ENCODE assay signal across 29 mouse cellular contexts in the genomic region with DNA sequence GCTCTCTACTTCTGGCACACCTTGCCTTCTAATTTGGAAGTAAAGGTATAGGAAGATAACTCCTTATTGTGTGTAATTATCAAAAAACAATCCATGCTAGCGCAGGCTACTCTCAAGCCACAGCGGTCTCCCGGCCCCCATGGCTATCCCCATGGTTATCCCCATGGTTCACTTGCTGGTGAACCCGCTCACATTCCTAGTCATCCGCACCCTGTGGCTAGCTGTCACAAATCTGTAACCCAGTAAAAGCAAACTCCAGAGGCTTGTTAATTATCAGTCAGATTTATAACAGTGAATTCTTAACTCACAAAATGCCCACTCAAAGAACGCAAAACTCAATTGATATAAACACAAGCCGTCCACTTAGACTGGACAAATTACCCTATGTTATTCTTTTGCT. TPM values are rescaled to one million over a fixed set of nuclear protein-coding genes. Genes with fewer than 3 reads are reported as not detected.
A peak's percentile ranks its signal among the peaks of the same experiment; 100 is the strongest.
DNase-seq lines count a peak whose midpoint lies in the region; ATAC-seq lines count a peak whose summit lies in the region.
"Had no signal": no experiment of that assay in that cellular context is flagged by ENCODE, and none has a peak within 500 bp of the region (broad histone marks: within the 10 kb centered on the region; RNA-seq: fewer than 3 reads in every experiment).

No protein-coding gene starts in this region.

- no peak overlapping the region for H3K9ac ChIP-seq in kidney, embryonic 14.5 days (ENCODE audit: low read depth, low read length)
- H3K9ac ChIP-seq in kidney, embryonic 15.5 days = no peak overlapping the region
- H3K9ac ChIP-seq: embryonic facial prominence, embryonic 13.5 days; forebrain, embryonic 13.5 days; forebrain, postnatal 0 days; heart, embryonic 13.5 days; hindbrain, embryonic 12.5 days; hindbrain, embryonic 15.5 days had no signal

- intact Hi-C loops in heart, postnatal 10 days (cut with DNase I) = no loop called here

- WGBS in kidney, embryonic 14.5 days = 87% methylated on average over 7 of the region's 7 CpGs
- WGBS in kidney, embryonic 15.5 days = 80% methylated on average over 7 of the region's 7 CpGs

- peaks cover 2% of the 10 kb centered on the region; the same call in 1 of the 2 replicates for H3K36me3 ChIP-seq in kidney, embryonic 14.5 days (ENCODE audit: control insufficient read depth, insufficient read depth, low read length)
- H3K36me3 ChIP-seq in kidney, embryonic 15.5 days = 0 out of 2 replicates have a peak, but pooled peaks cover 10% of the 10 kb centered on the region
- H3K36me3 ChIP-seq: embryonic facial prominence, embryonic 13.5 days; hindbrain, embryonic 12.5 days; hindbrain, embryonic 15.5 days had no signal

- DNase-seq in kidney, adult 11 months = peak; percentile 27
- peak; percentile 29 for DNase-seq in kidney, postnatal 10 days
- DNase-seq in kidney, postnatal 36 days = peak; percentile 29 to 51
- DNase-seq in heart, postnatal 10 days = no peak
- DNase-seq in gastrocnemius, adult 8-10 months (ENCODE audit: low spot score in 2 of 2) = no peak
- DNase-seq: adrenal gland, adult 8-10 months; adrenal gland, postnatal 25 days; cerebellum, adult 11-12 months; cerebellum, adult 8-10 months; cerebellum, postnatal 10 days; cerebellum, postnatal 36 days; embryo, embryonic 11 days; forebrain, postnatal 0 days; gastrocnemius, postnatal 10 days; gastrocnemius, postnatal 36 days; heart, adult 2 months had no signal

- no peaks in the 10 kb centered on the region for H3K27me3 ChIP-seq in kidney, embryonic 14.5 days (ENCODE audit: control insufficient read depth, insufficient read depth, low read length)
- no peaks in the 10 kb centered on the region for H3K27me3 ChIP-seq in kidney, embryonic 15.5 days
- H3K27me3 ChIP-seq: embryonic facial prominence, embryonic 13.5 days; forebrain, embryonic 13.5 days; heart, embryonic 13.5 days; hindbrain, embryonic 12.5 days; hindbrain, embryonic 15.5 days had no signal

- H3K4me3 ChIP-seq in kidney, embryonic 14.5 days (ENCODE audit: low read length) = no peak overlapping the region
- H3K4me3 ChIP-seq in kidney, embryonic 15.5 days (replicated peaks) = no peak overlapping the region
- H3K4me3 ChIP-seq: embryonic facial prominence, embryonic 10.5 days; embryonic facial prominence, embryonic 13.5 days; erythroblast, embryonic 14.5 days; forebrain, embryonic 10.5 days; forebrain, embryonic 13.5 days; heart, adult 2 months; heart, embryonic 10.5 days; heart, embryonic 13.5 days; hindbrain, embryonic 12.5 days; hindbrain, embryonic 15.5 days had no signal

- H3K4me1 ChIP-seq in kidney, embryonic 14.5 days (ENCODE audit: control insufficient read depth, insufficient read depth, low read length) = no peaks in the 10 kb centered on the region
- H3K4me1 ChIP-seq in kidney, embryonic 15.5 days = no peaks in the 10 kb centered on the region
- H3K4me1 ChIP-seq: embryonic facial prominence, embryonic 10.5 days; embryonic facial prominence, embryonic 13.5 days; forebrain, embryonic 10.5 days; forebrain, embryonic 13.5 days; heart, embryonic 10.5 days; heart, embryonic 13.5 days; hindbrain, embryonic 12.5 days; hindbrain, embryonic 15.5 days had no signal

- H3K4me2 ChIP-seq in kidney, embryonic 14.5 days (replicated peaks; ENCODE audit: low read depth, low read length) = no peak overlapping the region
- H3K4me2 ChIP-seq in kidney, embryonic 15.5 days = no peak overlapping the region
- H3K4me2 ChIP-seq: embryonic facial prominence, embryonic 13.5 days; forebrain, embryonic 13.5 days; heart, embryonic 13.5 days; hindbrain, embryonic 12.5 days; hindbrain, embryonic 15.5 days had no signal

- no peak for ATAC-seq in kidney, embryonic 14.5 days (ENCODE audit: low FRiP score, low TSS enrichment)
- ATAC-seq in kidney, embryonic 15.5 days (replicated peaks; ENCODE audit: low FRiP score) = peak; percentile 43; the same call in 1 of the 2 replicates
- ATAC-seq in erythroid progenitor cell, adult 5-6 weeks (replicated peaks; ENCODE audit: low FRiP score, poor library complexity, severe bottlenecking) = no peak
- ATAC-seq: activated CD4-positive, CD25-positive, alpha-beta regulatory T cell, adult 4 months; forebrain, embryonic 13.5 days; forebrain, postnatal 0 days had no signal

- no peaks in the 10 kb centered on the region for H3K9me3 ChIP-seq in kidney, embryonic 14.5 days (ENCODE audit: control insufficient read depth, low read length)
- H3K9me3 ChIP-seq in kidney, embryonic 15.5 days (replicated peaks) = no peaks in the 10 kb centered on the region
- H3K9me3 ChIP-seq: embryonic facial prominence, embryonic 10.5 days; embryonic facial prominence, embryonic 13.5 days; forebrain, embryonic 10.5 days; forebrain, embryonic 13.5 days; heart, embryonic 10.5 days; heart, embryonic 13.5 days; hindbrain, embryonic 12.5 days; hindbrain, embryonic 15.5 days had no signal

- no peak overlapping the region for H3K27ac ChIP-seq in kidney, embryonic 14.5 days (ENCODE audit: low read depth, low read length)
- no peak overlapping the region for H3K27ac ChIP-seq in kidney, embryonic 15.5 days
- H3K27ac ChIP-seq: embryonic facial prominence, embryonic 10.5 days; embryonic facial prominence, embryonic 13.5 days; forebrain, embryonic 10.5 days; forebrain, embryonic 13.5 days; heart, adult 2 months; heart, embryonic 10.5 days; heart, embryonic 13.5 days; hindbrain, embryonic 12.5 days; hindbrain, embryonic 15.5 days had no signal

RNA-seq across cellular contexts. Expression of gene Vps13a, which starts 25.5 kb away (rescaled TPM):
- 11.0 and 13.3 TPM in 2 replicates for polyA plus RNA-seq in kidney, embryonic 14.5 days (2014; fragmentation: Nextera tagmentation; extraction: Ambion mirVana)
- 10.1 TPM in 2 replicates for polyA plus RNA-seq in kidney, embryonic 15.5 days (2015; fragmentation: Nextera tagmentation; extraction: Ambion mirVana)
- 10 to 100 TPM; 21.7 to 28.5 TPM for total RNA-seq in heart, postnatal 10 days (2021)
- 10 to 100 TPM; 23.9 to 36.7 (median 27.1) TPM for total RNA-seq in gastrocnemius, adult 8-10 months (2022)
- 69.2 and 84.3 TPM in 2 replicates for total RNA-seq in erythroid progenitor cell, adult 5-6 weeks (2015; ENCODE audit: low replicate concordance)
- total RNA-seq in erythroid progenitor cell, adult 5-6 weeks (2017; ENCODE audit: low replicate concordance) = 71.3 and 125 TPM in 2 replicates

Comparison
In these comparisons a context has a peak if more than half of its experiments do, and no peak if none do; other contexts are left out.
1. DNase-seq: peak in kidney, adult 11 months (single experiment), kidney, postnatal 10 days (single experiment) and kidney, postnatal 36 days (2 of 2); none in heart, postnatal 10 days (0 of 2) and gastrocnemius, adult 8-10 months (0 of 2).